Mouse (Mus musculus) right cerebral cortex, postnatal 4 days (tissue): ENCODE results near the gene Entpd5.

Source experiments
- DNase-seq: peaks from one replicate; pipeline ENCODE4 v3.0.0-alpha.2; 2022

The Entpd5 gene

GRCm38 (mm10) chr12:84408819-84409507 lies at the start of gene Entpd5, which contains the start of gene Bbof1:
Entpd5 (minus strand) TSS chr12:84409029.
Bbof1 (plus strand) TSS chr12:84409071.
- peak; percentile 91 for DNase-seq

GRCm38 (mm10) chr12:84456911-84457310 lies 48.1 kb upstream of the Entpd5 start:
- DNase-seq: no peak

GRCm38 (mm10) chr12:84451801-84452200 lies 43.0 kb upstream of the Entpd5 start:
- DNase-seq: no peak

GRCm38 (mm10) chr12:84450718-84451646 lies 42.2 kb upstream of the Entpd5 start, which contains the start of the genes Aldh6a1 and Lin52:
Aldh6a1 (minus strand) TSS chr12:84451004.
Lin52 (plus strand) TSS chr12:84451422.
- DNase-seq: peak; percentile 90

DNA sequence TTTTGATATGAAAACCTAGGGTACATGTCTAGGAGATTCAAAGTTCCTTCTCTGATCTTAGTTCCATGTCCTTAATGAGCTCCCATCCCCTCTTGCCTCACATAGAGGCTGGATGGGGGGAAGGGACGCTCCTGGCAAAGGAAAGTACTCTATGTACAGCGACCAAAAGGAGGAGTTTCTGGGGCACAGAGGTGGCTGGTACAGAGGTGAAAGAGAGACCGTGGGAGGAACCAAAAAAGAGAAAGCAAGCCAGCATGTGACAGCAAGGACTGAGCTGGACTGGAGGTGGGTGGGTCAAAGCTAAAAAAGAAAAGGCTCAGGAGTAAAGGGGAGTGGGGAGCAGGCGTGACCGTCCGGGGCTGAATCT lies 41.5 kb upstream of the Entpd5 start:
- no peak for DNase-seq

DNA sequence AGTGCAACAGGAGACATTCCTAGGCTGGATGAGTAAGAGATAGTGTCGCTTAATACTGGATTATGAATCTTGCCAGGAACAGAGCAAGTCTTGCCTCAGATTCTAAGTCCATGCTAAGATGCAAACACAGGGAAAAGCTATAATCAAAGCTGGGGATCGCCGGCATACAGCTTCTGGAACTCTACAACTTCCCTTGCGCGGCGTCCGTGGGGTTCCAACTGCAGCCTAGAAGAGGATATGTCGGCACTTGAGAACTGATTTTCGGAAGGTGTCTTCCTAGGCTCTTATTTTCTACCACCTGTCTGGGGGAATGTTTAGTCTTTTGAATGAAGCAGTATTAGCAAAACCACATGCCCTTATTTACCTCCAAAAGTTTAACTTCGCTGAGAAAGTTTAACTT lies 41.1 kb upstream of the Entpd5 start:
- DNase-seq: no peak

DNA sequence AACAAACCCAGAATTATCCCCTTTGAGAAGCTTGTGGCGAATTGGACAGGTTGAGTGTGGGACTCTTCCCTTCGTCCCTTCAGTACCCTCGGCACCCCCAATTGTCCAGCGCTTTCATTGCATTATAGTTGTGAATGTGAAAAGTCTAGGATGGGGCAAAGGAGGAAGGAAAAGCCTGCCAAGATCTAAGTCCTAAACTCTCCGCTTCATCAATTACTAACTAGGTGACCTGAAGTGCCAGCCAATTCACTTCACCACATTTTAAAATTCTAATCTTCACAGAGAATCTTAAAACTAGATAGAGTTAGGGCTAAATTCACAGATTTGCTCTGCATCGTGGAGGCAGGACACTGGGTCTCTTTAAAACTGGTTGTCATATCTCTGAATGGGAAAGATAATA lies 39.4 kb upstream of the Entpd5 start:
- no peak for DNase-seq

- DNase-seq: no peak
Observed at GRCm38 (mm10) chr12:84447386-84447785, 38.6 kb upstream of the Entpd5 start.

DNA sequence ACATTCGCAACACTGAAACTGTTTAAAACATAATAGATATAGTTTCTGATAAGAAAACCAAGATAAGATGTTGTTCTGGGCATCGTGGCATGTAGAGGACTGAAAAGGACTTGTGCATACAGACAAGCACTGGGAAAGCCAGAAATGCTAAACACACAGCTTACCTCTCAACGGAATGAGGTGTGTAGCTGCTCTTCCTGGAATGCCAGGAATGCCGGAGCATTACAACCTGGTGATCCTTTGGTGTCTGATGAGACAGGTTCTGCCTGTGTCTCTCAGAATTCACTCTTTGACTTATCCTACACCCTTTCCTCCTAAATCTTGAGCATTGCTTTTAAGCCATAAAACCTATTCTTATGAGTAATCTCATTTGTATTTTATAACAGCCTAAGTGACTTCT lies 33.7 kb upstream of the Entpd5 start:
- DNase-seq: no peak

GRCm38 (mm10) chr12:84438697-84439096 lies 29.9 kb upstream of the Entpd5 start:
- DNase-seq: no peak

- no peak for DNase-seq
Observed at GRCm38 (mm10) chr12:84429825-84430224, 21.0 kb upstream of the Entpd5 start.

DNA sequence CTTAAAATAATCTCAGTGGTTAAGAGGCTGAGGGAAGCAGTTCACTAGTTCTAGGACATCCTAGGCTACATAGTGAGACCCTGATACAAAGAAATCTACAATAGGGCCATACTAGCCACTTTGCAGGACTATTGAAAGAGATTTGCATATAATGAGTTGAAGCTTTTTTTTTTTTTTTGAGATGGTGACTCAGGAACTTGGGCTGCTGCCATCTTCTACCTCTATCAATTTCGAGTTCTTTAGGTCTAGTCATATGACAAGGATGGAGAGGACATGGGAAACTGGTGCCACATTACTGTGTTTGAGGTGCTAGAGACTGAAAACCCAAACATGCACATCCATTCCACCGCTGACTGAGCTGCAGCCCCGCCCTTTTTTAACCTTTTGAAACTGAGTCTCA lies 15.2 kb upstream of the Entpd5 start:
- no peak for DNase-seq

DNA sequence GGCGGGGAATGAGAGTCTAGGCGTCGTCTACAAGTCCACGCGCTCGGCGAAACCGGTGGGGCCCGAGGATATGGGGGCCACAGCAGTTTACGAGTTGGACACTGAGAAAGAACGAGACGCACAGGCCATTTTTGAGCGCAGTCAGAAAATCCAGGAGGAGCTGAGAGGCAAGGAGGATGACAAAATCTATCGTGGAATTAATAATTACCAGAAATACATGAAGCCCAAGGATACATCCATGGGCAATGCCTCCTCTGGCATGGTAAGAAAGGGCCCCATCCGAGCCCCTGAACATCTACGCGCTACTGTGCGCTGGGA lies 8.7 kb upstream of the Entpd5 start:
- DNase-seq: no peak

DNA sequence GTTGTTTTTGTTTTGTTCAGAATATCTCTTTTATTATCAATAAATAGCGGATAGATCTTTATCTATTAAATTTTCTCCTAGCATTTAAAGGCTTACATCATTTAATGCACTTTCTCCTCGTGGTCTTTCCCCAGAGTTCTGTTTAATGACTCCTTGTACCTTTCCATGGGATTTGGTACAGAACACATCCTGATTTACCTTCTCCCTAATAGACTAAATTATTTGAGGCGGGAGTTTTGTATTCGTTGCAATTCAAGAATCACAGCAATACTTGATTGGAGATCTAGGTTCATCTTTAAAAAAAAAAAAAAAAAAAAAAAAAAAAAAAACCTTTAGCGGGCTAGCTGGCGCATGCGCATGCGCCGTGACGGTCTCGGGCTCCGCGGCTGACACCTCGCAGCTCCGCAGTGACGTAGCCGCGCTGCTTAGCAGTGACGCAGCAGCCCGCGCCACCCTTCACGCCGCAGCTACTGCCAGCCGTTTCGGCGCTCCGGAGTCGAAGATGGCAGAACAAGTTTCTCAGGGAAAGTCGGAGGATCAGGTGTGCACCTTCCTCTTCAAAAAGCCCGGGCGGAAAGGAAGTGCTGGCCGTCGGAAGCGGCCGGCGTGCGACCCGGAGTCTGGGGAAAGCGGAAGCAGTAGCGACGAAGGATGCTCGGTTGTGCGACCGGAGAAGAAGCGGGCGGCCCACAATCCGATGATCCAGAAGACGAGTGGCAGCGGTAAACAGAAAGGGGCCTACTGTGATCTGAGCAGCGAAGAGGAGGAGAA lies 8.2 kb upstream of the Entpd5 start, which contains the start of gene Rnf113a2:
Gene Rnf113a2 (plus strand): TSS at position 363 of the 771 bp plus-strand sequence.
- peak; percentile 85 for DNase-seq

- no peak for DNase-seq
Observed at GRCm38 (mm10) chr12:84407874-84408818, 683 bp downstream of the Entpd5 start.

DNA sequence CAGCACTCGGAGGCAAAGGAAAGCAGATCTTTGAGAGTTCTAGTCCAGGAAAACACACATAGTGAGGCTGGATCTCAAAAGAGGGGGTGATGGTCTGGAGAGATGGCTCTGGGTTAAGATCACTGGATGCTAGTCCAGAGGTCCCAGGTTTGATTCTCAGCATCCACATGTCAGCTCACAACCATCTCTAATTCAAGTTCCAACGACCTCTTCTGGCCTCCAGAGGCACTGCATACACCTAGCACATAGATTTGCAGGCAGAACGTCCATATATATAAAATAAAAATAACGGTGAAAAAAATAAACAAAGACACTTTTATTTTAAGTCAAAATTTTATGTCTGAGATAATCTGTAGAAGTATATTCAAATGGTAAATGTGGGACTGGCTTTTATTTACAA lies 1.6 kb downstream of the Entpd5 start:
- DNase-seq: no peak

GRCm38 (mm10) chr12:84404541-84404940 lies 4.3 kb downstream of the Entpd5 start:
- no peak for DNase-seq

DNA sequence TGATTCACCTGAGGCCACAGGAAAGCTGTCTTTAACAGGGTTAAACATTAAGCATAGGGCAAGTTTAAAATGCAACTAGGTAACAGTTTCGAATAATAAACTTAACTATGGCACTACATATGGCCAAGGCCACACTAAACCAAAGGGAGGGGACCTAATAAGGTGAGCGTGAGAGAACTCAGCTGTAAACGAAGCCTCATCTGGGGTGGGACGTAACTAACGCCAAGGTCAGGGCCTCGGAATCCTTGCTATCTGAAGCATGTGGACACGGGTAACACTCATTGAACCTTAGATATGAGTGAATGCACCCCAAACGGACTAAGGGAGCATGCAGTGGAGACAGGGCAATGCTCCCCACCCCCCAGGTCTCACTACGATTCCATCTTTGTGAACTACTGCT lies 5.9 kb downstream of the Entpd5 start:
- no peak for DNase-seq

- DNase-seq: no peak
Observed at GRCm38 (mm10) chr12:84400653-84401052, 8.2 kb downstream of the Entpd5 start.

DNA sequence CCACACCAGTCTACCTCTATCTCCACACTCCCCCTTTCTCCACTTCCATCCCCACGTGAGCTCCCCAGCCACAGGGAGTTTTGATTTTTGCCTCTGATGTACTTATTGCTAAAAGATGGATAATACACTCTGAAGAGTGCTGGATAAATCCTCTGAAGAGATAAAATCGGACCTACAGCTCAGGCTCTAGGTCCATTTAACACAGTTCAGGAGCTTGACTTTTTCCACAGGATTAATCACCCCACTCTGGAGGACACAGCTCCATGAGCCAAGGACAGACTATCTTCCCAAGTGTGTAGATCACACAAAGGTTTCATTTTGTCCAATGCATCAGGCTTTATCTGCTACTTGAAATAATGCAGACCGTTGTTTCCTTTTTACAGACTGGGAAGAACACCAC lies 8.8 kb downstream of the Entpd5 start:
- DNase-seq: no peak

GRCm38 (mm10) chr12:84399663-84400062 lies 9.2 kb downstream of the Entpd5 start:
- no peak for DNase-seq

- DNase-seq: no peak
Observed at GRCm38 (mm10) chr12:84399135-84399534, 9.7 kb downstream of the Entpd5 start.
